ENCODE assay signal across 16 mouse cellular contexts in genomic region chr9:27261905-27262304, GRCm38 (mm10). TPM values are rescaled to one million over a fixed set of nuclear protein-coding genes. Genes with fewer than 3 reads are reported as not detected.
DNase-seq lines count a peak whose midpoint lies in the region; ATAC-seq lines count a peak whose summit lies in the region.
"Had no signal": no experiment of that assay in that cellular context is flagged by ENCODE, and none has a peak within 500 bp of the region (broad histone marks: within the 10 kb centered on the region; RNA-seq: fewer than 3 reads in every experiment).

No protein-coding gene starts in this region.

- H3K27ac ChIP-seq in forebrain, embryonic 15.5 days (replicated peaks): peak overlapping the region; percentile 16
- no peak overlapping the region for H3K27ac ChIP-seq in forebrain, embryonic 11.5 days (ENCODE audit: low read depth, low read length)
- H3K27ac ChIP-seq: embryonic facial prominence, embryonic 15.5 days; intestine, embryonic 15.5 days; limb, embryonic 12.5 days had no signal

- H3K4me3 ChIP-seq in forebrain, embryonic 15.5 days: no peak overlapping the region
- H3K4me3 ChIP-seq in forebrain, embryonic 11.5 days (ENCODE audit: low read depth, low read length): no peak overlapping the region
- H3K4me3 ChIP-seq: embryonic facial prominence, embryonic 15.5 days; intestine, embryonic 15.5 days; limb, embryonic 12.5 days had no signal

- H3K4me1 ChIP-seq in forebrain, embryonic 15.5 days: peaks cover 27% of the 10 kb centered on the region
- H3K4me1 ChIP-seq in forebrain, embryonic 11.5 days (replicated peaks; ENCODE audit: control insufficient read depth, insufficient read depth, low read length): no peaks in the 10 kb centered on the region
- H3K4me1 ChIP-seq: embryonic facial prominence, embryonic 15.5 days; intestine, embryonic 15.5 days; limb, embryonic 12.5 days had no signal

- no peaks in the 10 kb centered on the region for H3K9me3 ChIP-seq in forebrain, embryonic 15.5 days
- no peaks in the 10 kb centered on the region for H3K9me3 ChIP-seq in forebrain, embryonic 11.5 days (ENCODE audit: control insufficient read depth, low read length)
- H3K9me3 ChIP-seq: embryonic facial prominence, embryonic 15.5 days; intestine, embryonic 15.5 days; limb, embryonic 12.5 days had no signal

- H3K36me3 ChIP-seq in forebrain, embryonic 15.5 days: no peaks in the 10 kb centered on the region
- no peaks in the 10 kb centered on the region for H3K36me3 ChIP-seq in forebrain, embryonic 11.5 days (ENCODE audit: control insufficient read depth, insufficient read depth, low read length)
- H3K36me3 ChIP-seq: embryonic facial prominence, embryonic 15.5 days; intestine, embryonic 15.5 days; limb, embryonic 12.5 days had no signal

- DNase-seq in forebrain, embryonic 11.5 days (ENCODE audit: low spot score): no peak
- DNase-seq in right cerebral cortex, adult 18-20 months: peak; percentile 49
- no peak for DNase-seq in right cerebral cortex, postnatal 14 days
- DNase-seq in left cerebral cortex, adult 18-20 months (ENCODE audit: low spot score in 2 of 2): peak; percentile 6 to 28
- DNase-seq in right cerebral cortex, postnatal 4 days: peak; percentile 17
- DNase-seq in adrenal gland, postnatal 4 days (ENCODE audit: low spot score in 2 of 2): no peak
- DNase-seq in adrenal gland, adult (ENCODE audit: inconsistent age in 2 of 2, low spot score in 1 of 2): no peak
- DNase-seq: adrenal gland, postnatal 25 days; cerebellum, adult 11-12 months; kidney, postnatal 36 days; lung, postnatal 36 days had no signal

- no peaks in the 10 kb centered on the region for H3K27me3 ChIP-seq in forebrain, embryonic 15.5 days
- H3K27me3 ChIP-seq in forebrain, embryonic 11.5 days (ENCODE audit: control insufficient read depth, insufficient read depth, low read length): no peaks in the 10 kb centered on the region
- H3K27me3 ChIP-seq: embryonic facial prominence, embryonic 15.5 days; intestine, embryonic 15.5 days; limb, embryonic 12.5 days had no signal

- WGBS in forebrain, embryonic 15.5 days: 17% methylated on average over 2 of the region's 2 CpGs
- 88% methylated on average over 2 of the region's 2 CpGs for WGBS in forebrain, embryonic 11.5 days

- no peak overlapping the region for H3K4me2 ChIP-seq in forebrain, embryonic 15.5 days (replicated peaks)
- no peak overlapping the region for H3K4me2 ChIP-seq in forebrain, embryonic 11.5 days (ENCODE audit: low read depth, low read length, severe bottlenecking)
- H3K4me2 ChIP-seq: embryonic facial prominence, embryonic 15.5 days; intestine, embryonic 15.5 days; limb, embryonic 12.5 days; midbrain, embryonic 11.5 days had no signal

- no peak overlapping the region for H3K9ac ChIP-seq in forebrain, embryonic 15.5 days (replicated peaks)
- H3K9ac ChIP-seq in forebrain, embryonic 11.5 days (ENCODE audit: low read length): no peak overlapping the region
- H3K9ac ChIP-seq: embryonic facial prominence, embryonic 15.5 days; intestine, embryonic 15.5 days; limb, embryonic 12.5 days had no signal

- peak; percentile 67 for ATAC-seq in forebrain, embryonic 15.5 days (replicated peaks)
- ATAC-seq in forebrain, embryonic 11.5 days (replicated peaks; ENCODE audit: low FRiP score): no peak
- ATAC-seq: intestine, embryonic 15.5 days had no signal

RNA-seq across cellular contexts. Expression of gene Igsf9b, which starts 37.1 kb away (rescaled TPM):
- polyA plus RNA-seq in forebrain, embryonic 15.5 days (2015; fragmentation: Nextera tagmentation; extraction: Ambion mirVana): 12.6 and 12.8 TPM in 2 replicates
- 8.4 and 8.8 TPM in 2 replicates for polyA plus RNA-seq in forebrain, embryonic 11.5 days (2014; fragmentation: Nextera tagmentation; extraction: Ambion mirVana)
- total RNA-seq in left cerebral cortex, adult 18-20 months (2021): 10 to 100 TPM; 64.8 to 67.9 TPM
- 1 to 10 TPM; 6.7 to 8.2 TPM for total RNA-seq in adrenal gland, postnatal 4 days (2021)

Comparison
In these comparisons a context has a peak if more than half of its experiments do, and no peak if none do; other contexts are left out.
1. DNase-seq: peak in right cerebral cortex, adult 18-20 months (single experiment), left cerebral cortex, adult 18-20 months (2 of 2) and right cerebral cortex, postnatal 4 days (single experiment); none in forebrain, embryonic 11.5 days (single experiment), right cerebral cortex, postnatal 14 days (single experiment), adrenal gland, postnatal 4 days (0 of 2) and adrenal gland, adult (0 of 2).
2. RNA of gene Igsf9b, which starts 37.1 kb away (total RNA-seq): 64.8 to 67.9 TPM in left cerebral cortex, adult 18-20 months; 6.7 to 8.2 TPM in adrenal gland, postnatal 4 days; every median in the first group is over 4 times any median in the second.